Mouse (Mus musculus): ENCODE results near the gene Ndufs3.

Ndufs3 gene

DNA sequence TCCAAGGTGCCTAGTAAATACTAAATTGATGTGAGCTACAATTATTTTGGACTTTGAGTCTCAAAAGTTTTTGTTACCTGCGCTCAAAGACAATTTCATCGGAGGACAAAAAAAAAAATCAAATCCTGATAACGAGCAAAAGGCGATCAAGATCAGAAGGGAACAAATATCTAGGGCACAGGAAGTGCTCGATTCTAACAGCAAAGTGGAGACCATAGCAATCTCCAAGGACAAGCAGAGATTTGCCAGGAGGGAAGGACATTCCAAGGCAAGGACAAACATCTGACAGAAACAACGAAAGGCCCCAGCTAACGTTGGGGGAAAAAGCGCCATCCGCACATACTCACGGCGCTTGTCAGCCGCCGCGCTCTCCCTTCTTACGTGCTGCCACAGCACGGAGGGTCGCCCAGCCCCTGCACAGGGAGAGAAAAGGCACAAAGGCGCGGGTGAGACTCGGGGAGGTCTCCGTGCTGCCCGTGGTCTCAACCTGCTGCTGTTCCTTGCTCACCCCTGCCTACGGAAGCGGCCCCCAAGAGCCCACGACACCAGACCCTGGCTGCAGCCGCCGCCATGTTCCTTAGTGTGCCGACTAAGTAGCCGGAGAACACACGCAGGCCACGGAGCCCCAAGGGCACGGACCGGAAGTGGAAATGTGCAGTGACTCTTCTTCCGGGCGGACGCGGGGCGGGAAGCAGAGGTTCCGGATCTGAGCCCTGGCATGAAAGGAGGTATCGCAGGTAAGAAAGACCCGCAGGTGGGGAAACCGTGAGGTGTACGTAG lies at the start of gene Ndufs3, which contains the start of gene Kbtbd4:
TSS of gene Ndufs3 (minus strand) at position 752 of the 780 bp plus-strand sequence.
TSS of gene Kbtbd4 (plus strand) at position 665 of the 780 bp plus-strand sequence.
- DNase-seq (ENCODE audit: low spot score in 2 of 2) = peak; percentile 72 to 88

DNA sequence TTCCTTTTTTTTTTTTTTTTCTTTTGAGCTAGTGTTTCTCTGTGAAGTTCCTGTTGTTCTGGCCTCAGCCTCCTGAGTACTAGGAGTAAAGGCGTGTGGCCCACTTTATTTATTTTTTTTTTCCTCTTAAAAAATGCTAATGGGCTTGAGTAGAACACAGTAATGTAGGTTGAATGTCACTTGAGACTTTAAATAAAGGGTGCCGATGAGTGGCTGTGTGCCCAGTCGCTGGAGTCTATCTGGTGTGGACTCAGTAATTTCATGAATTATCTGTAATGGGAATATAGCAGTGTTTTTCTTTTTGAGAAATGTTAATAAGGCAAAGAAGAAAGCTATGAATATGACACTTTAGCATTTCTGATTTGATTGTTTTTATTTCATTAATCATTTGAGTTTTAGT lies 48.8 kb upstream of the Ndufs3 start:
- no peak for DNase-seq (ENCODE audit: low spot score in 2 of 2)

GRCm38 (mm10) chr2:90950582-90951194 lies 46.1 kb upstream of the Ndufs3 start:
- no peak for DNase-seq (ENCODE audit: low spot score in 2 of 2)

DNA sequence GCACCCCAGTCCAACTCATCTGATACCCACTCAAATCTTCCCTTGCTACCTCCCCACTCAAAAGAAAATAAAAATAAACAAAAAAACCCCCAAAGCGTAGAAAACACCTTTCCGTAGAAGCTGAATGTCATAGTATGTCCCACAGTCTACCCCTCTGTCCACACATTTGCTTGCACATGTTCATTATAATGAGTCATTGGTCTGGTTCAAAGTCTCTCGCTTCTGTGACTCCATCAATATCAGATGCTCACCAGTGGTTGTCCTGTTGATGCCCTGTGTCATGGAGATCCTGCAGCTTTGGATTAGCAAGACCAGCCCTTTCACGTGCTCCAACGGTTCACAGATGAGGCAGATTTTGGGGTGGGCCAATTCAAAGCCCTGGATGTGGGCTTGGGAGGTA lies 45.5 kb upstream of the Ndufs3 start:
- no peak for DNase-seq (ENCODE audit: low spot score in 2 of 2)

GRCm38 (mm10) chr2:90941744-90942143 lies 37.1 kb upstream of the Ndufs3 start:
- DNase-seq (ENCODE audit: low spot score in 2 of 2) = no peak

GRCm38 (mm10) chr2:90940233-90941229 lies 35.9 kb upstream of the Ndufs3 start, which contains the start of gene Celf1:
Gene Celf1, plus strand, starts transcription at chr2:90940382.
- peak; percentile 54 to 85 for DNase-seq (ENCODE audit: low spot score in 2 of 2)

DNA sequence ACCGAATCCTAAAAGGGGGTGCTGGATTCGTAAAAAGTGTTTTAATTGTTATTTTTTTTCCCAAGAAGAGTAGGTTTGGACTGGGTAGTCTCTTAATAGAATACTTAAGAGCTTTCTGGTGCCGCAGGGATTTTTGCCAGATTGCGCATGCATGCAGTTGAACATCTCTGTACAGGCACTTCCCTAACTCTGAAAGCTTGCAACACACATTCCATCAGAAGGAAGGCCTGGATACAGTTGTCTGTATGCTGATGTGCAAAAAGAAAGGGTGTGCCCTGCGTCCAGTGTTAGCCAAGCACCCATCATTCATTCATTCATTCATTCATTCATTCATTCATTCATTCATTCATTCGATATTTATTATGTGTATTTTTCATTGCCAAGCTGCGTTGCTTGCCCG lies 35.1 kb upstream of the Ndufs3 start:
- DNase-seq (ENCODE audit: low spot score in 2 of 2) = peak in 1 of 2 experiments; percentile 5

- DNase-seq (ENCODE audit: low spot score in 2 of 2) = no peak
Measured at GRCm38 (mm10) chr2:90938362-90938761, 33.7 kb upstream of the Ndufs3 start.

GRCm38 (mm10) chr2:90932273-90932672 lies 27.6 kb upstream of the Ndufs3 start:
- DNase-seq (ENCODE audit: low spot score in 2 of 2) = no peak

GRCm38 (mm10) chr2:90931829-90932228 lies 27.2 kb upstream of the Ndufs3 start:
- no peak for DNase-seq (ENCODE audit: low spot score in 2 of 2)

GRCm38 (mm10) chr2:90928566-90928965 lies 23.9 kb upstream of the Ndufs3 start:
- DNase-seq (ENCODE audit: low spot score in 2 of 2) = no peak

DNA sequence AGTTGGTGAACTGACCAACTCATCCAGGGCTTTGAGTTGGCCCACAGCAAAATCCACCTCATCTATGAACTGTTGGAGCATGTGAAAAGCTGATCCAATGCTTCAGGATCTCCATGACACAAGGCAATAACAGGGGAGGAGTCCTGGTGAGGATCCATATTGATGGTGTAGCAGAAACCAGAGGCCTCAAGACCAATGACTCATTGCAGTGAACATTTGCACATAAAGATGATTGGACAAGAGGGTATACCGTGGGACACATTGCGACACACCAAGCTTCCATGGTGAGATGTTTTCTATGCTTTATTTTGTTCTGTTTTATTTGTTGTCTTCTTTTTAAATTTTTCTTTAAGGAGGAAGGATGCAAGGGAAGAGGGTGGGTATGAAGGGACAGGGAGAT lies 18.0 kb upstream of the Ndufs3 start:
- no peak for DNase-seq (ENCODE audit: low spot score in 2 of 2)

- DNase-seq (ENCODE audit: low spot score in 2 of 2) = no peak
Measured at GRCm38 (mm10) chr2:90921178-90921577, 16.6 kb upstream of the Ndufs3 start.

GRCm38 (mm10) chr2:90917999-90918698 lies 13.5 kb upstream of the Ndufs3 start:
- no peak for DNase-seq (ENCODE audit: low spot score in 2 of 2)

GRCm38 (mm10) chr2:90917233-90917998 lies 12.8 kb upstream of the Ndufs3 start:
- DNase-seq (ENCODE audit: low spot score in 2 of 2) = peak; percentile 49 to 72

DNA sequence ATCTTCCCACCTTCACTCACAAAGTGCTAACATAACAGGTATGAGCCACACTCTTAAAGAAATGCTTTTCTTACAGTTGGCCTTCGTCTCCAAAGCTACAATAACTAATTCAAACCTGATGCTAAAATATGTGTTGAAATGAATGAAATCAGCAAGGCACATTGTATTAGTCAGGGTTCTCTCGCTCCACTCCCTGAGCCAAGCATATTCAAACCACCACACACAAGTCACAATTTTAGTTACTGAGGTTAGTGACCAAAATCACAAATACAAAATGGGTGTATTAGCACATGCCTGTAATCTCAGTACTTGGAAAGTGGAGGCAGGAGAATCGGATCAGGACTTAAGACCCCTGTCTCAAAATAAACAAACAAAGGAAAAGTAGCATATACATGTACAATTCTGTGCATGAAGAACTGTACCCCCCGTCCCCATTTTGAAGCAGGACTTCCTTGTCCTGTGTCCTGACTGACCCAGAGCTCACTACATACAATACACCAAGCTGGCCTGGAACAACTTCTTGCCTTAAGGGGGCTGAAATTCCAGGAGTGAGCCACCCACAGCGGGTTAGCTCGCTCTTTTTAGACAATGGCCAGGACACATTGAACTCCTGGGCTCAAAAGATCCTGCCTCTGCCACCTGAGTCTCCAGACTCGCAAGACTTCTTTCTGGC lies 12.1 kb upstream of the Ndufs3 start:
- DNase-seq (ENCODE audit: low spot score in 2 of 2) = no peak

GRCm38 (mm10) chr2:90915516-90915915 lies 10.9 kb upstream of the Ndufs3 start:
- no peak for DNase-seq (ENCODE audit: low spot score in 2 of 2)

DNA sequence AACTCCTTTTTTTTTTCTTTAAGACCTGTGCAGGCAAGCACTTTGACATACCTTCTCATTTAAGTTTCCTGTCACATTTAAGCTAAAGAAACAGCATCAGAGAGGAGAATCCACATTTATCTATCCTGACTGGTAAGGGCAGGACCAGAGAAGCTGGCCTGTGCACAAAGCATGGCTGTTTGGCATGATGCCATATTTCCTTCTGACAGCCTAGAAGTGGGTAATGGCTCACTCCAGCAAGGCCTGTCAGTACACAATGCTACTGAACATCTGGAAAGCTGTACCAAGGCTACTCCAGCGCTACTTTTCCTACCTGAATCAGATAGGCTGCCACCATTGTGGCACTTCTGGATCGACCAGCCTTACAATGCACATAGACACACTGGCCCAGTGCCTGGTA lies 9.0 kb upstream of the Ndufs3 start:
- no peak for DNase-seq (ENCODE audit: low spot score in 2 of 2)

DNA sequence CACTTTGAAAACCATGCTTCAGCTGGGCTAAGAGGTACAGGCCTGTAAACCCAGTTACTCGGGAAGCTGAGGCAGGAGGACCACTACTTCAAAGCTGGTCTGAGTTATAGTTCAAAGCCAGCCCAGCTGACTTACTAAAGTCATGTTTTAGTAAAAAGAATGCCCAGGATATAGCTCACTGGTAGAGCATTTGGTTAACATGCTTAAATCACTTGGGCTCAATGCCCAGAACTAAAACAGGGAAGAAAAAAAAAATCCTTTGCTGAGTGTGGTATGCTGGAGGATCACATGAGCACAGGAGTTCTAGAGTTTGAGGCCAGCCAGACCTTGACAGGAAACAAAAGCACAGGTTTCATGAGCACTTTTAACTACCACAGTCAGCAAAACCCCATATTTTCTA lies 7.0 kb upstream of the Ndufs3 start:
- DNase-seq (ENCODE audit: low spot score in 2 of 2) = no peak

GRCm38 (mm10) chr2:90910861-90911260 lies 6.2 kb upstream of the Ndufs3 start:
- no peak for DNase-seq (ENCODE audit: low spot score in 2 of 2)
